Mouse (Mus musculus) intestine, postnatal 0 days (tissue): ENCODE measurements at regions not wholly inside any gene's neighbourhood (a gene's known extent, or its start where the extent isn't known, plus 50 kb on each side); places are given as distances from the start of the nearest gene placed in this dataset.

Source experiments
- ATAC-seq: fragments of 200-750 bp; cut with Nextera tagmentation; 2 replicates; pipeline ENCODE4 v1.8.0; 2017; ENCODE audit warnings: mild to moderate bottlenecking, moderate TSS enrichment, moderate library complexity
- H3K27ac ChIP-seq: fragments of 300-500 bp; sonication (generic); 2 replicates; pipeline ENCODE4 v1.5.1; 2014; ENCODE audit warnings: mild to moderate bottlenecking, low read depth, low read length, moderate library complexity
- H3K27me3 ChIP-seq: fragments of 300-500 bp; sonication (generic); replicated peaks from 2 replicates; pipeline ENCODE4 v1.6.1; 2014; ENCODE audit warnings: low read length, mixed read lengths; ENCODE audit not compliant: control insufficient read depth, insufficient read depth
- H3K36me3 ChIP-seq: fragments of 300-500 bp; sonication (generic); 2 replicates; pipeline ENCODE4 v1.6.1; 2014; ENCODE audit warnings: mild to moderate bottlenecking, moderate library complexity; ENCODE audit not compliant: control insufficient read depth, insufficient read depth
- H3K4me1 ChIP-seq: fragments of 300-500 bp; sonication (generic); replicated peaks from 2 replicates; pipeline ENCODE4 v1.6.1; 2014; ENCODE audit warnings: antibody characterized with exemption, low read length, mixed read lengths; ENCODE audit not compliant: control insufficient read depth, insufficient read depth
- H3K4me2 ChIP-seq: fragments of 300-500 bp; sonication (generic); replicated peaks from 2 replicates; pipeline ENCODE4 v1.6.1; 2014; ENCODE audit warnings: low read depth, mild to moderate bottlenecking, moderate library complexity
- H3K4me3 ChIP-seq: fragments of 300-500 bp; sonication (generic); 2 replicates; pipeline ENCODE4 v1.5.1; 2014; ENCODE audit warnings: low read depth, low read length
- H3K9ac ChIP-seq: fragments of 300-500 bp; sonication (generic); 2 replicates; pipeline ENCODE4 v1.6.1; 2014; ENCODE audit warnings: mild to moderate bottlenecking, low read depth, low read length
- H3K9me3 ChIP-seq: fragments of 300-500 bp; sonication (generic); 2 replicates; pipeline ENCODE4 v1.6.1; 2016; ENCODE audit warnings: mixed run types; ENCODE audit not compliant: control insufficient read depth
- CTCF ChIP-seq: sonication (generic); IDR thresholded peaks from 2 replicates; pipeline ENCODE4 v1.5.1; 2016; ENCODE audit warnings: low read depth, mild to moderate bottlenecking, control low read depth, antibody characterized with exemption, moderate library complexity
- WGBS: fragments of 180-500 bp; shearing (Covaris S2); extraction: QIAGEN DNeasy Blood & Tissue Kit; methylation state at CpG from one replicate; pipeline ENCODE4 v1.1.7; 2014; 5-methylcytosine and 5-hydroxymethylcytosine counted together

- no peak overlapping the region for H3K4me2 ChIP-seq
- no peaks in the 10 kb centered on the region for H3K36me3 ChIP-seq
- WGBS = 64% methylated on average over 8 of the region's 8 CpGs
- ATAC-seq = no peak
- no peak overlapping the region for H3K4me3 ChIP-seq
- no peak for TF ChIP-seq CTCF
- no peaks in the 10 kb centered on the region for H3K9me3 ChIP-seq
- no peak overlapping the region for H3K27ac ChIP-seq
- H3K27me3 ChIP-seq = no peaks in the 10 kb centered on the region
- no peaks in the 10 kb centered on the region for H3K4me1 ChIP-seq
- H3K9ac ChIP-seq = no peak overlapping the region
These were observed 105.9 kb downstream of the Zfp36l2 start for GRCm38 (mm10) chr17:84081751-84082352.

- H3K9ac ChIP-seq = no peak overlapping the region
- H3K27me3 ChIP-seq = no peaks in the 10 kb centered on the region
- H3K27ac ChIP-seq = no peak overlapping the region
- H3K4me3 ChIP-seq = no peak overlapping the region
- no peaks in the 10 kb centered on the region for H3K9me3 ChIP-seq
- no peaks in the 10 kb centered on the region for H3K36me3 ChIP-seq
- no peaks in the 10 kb centered on the region for H3K4me1 ChIP-seq
- TF ChIP-seq CTCF = no peak
- 70% methylated on average over 3 of the region's 3 CpGs for WGBS
- ATAC-seq = no peak
- H3K4me2 ChIP-seq = no peak overlapping the region
These were observed 112.4 kb downstream of the Zfp36l2 start for GRCm38 (mm10) chr17:84075081-84075938.

- H3K4me3 ChIP-seq = no peak overlapping the region
- no peaks in the 10 kb centered on the region for H3K9me3 ChIP-seq
- ATAC-seq = no peak
- H3K27me3 ChIP-seq = no peaks in the 10 kb centered on the region
- no peak overlapping the region for H3K9ac ChIP-seq
- no peak for TF ChIP-seq CTCF
- no peak overlapping the region for H3K27ac ChIP-seq
- no peaks in the 10 kb centered on the region for H3K4me1 ChIP-seq
- no peak overlapping the region for H3K4me2 ChIP-seq
- H3K36me3 ChIP-seq = no peaks in the 10 kb centered on the region
- WGBS = 76% methylated on average over 10 of the region's 10 CpGs
These were observed 113.6 kb downstream of the Zfp36l2 start for GRCm38 (mm10) chr17:84074000-84074782.

- ATAC-seq = no peak
- no peaks in the 10 kb centered on the region for H3K36me3 ChIP-seq
- H3K9ac ChIP-seq = no peak overlapping the region
- TF ChIP-seq CTCF = no peak
- no peaks in the 10 kb centered on the region for H3K9me3 ChIP-seq
- no peak overlapping the region for H3K4me2 ChIP-seq
- H3K27me3 ChIP-seq = no peaks in the 10 kb centered on the region
- no peaks in the 10 kb centered on the region for H3K4me1 ChIP-seq
- H3K27ac ChIP-seq = 0 out of 2 replicates have a peak overlapping the region, but pooled peaks have one; percentile 35
- 49% methylated on average over 4 of the region's 4 CpGs for WGBS
- H3K4me3 ChIP-seq = no peak overlapping the region
These were observed 115.2 kb downstream of the Zfp36l2 start for GRCm38 (mm10) chr17:84072426-84073030.

GRCm38 (mm10) chr17:84071855-84072254 lies 115.9 kb downstream of the Zfp36l2 start:
- H3K9ac ChIP-seq = no peak overlapping the region
- H3K4me2 ChIP-seq = no peak overlapping the region
- 0 out of 2 replicates have a peak overlapping the region, but pooled peaks have one; percentile 35 for H3K27ac ChIP-seq
- no peaks in the 10 kb centered on the region for H3K27me3 ChIP-seq
- WGBS = 98% methylated on average over 2 of the region's 2 CpGs
- no peaks in the 10 kb centered on the region for H3K9me3 ChIP-seq
- no peak for ATAC-seq
- H3K36me3 ChIP-seq = no peaks in the 10 kb centered on the region
- no peak for TF ChIP-seq CTCF
- H3K4me3 ChIP-seq = no peak overlapping the region
- no peaks in the 10 kb centered on the region for H3K4me1 ChIP-seq

- no peak for ATAC-seq
- no peak for TF ChIP-seq CTCF
- no peak overlapping the region for H3K4me3 ChIP-seq
- H3K27me3 ChIP-seq = no peaks in the 10 kb centered on the region
- H3K27ac ChIP-seq = no peak overlapping the region
- WGBS = 88% methylated on average over 3 of the region's 3 CpGs
- H3K9me3 ChIP-seq = no peaks in the 10 kb centered on the region
- no peaks in the 10 kb centered on the region for H3K36me3 ChIP-seq
- H3K4me1 ChIP-seq = no peaks in the 10 kb centered on the region
- H3K9ac ChIP-seq = no peak overlapping the region
- H3K4me2 ChIP-seq = no peak overlapping the region
These were observed 117.2 kb downstream of the Zfp36l2 start for GRCm38 (mm10) chr17:84070596-84070995.
